In the genomic region with DNA sequence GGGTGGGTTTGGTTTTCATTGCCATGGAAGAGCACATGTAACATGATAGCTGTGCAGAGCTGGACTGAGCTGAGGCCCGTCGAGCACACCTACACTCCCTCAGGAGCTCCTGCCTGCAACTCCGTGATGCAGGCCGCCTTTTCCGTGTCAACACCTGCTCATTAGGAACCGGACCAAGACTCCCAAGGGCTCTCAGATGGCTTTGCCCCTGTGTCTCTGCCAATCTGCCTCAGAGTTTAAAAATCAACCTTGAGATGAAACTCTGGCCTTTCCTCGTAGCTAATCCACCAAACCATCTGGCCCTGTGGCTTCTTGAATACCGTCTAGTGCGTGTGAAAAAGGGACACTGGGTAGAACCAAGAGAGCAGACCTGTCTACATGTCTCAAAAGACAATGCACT, we compare ENCODE assay signal across 15 mouse cellular contexts.
DNase-seq lines count a peak whose midpoint lies in the region; ATAC-seq and TF ChIP-seq lines count a peak whose summit lies in the region.
"Had no signal": no experiment of that assay in that cellular context is flagged by ENCODE, and none has a peak within 500 bp of the region (broad histone marks: within the 10 kb centered on the region; RNA-seq: fewer than 3 reads in every experiment).

No protein-coding gene starts in this region.

- intact Hi-C loops in left cerebral cortex, postnatal 10 days (cut with DNase I) = no loop called here

- peak; percentile 71; the same call in 1 of the 2 replicates for ATAC-seq in embryonic facial prominence, embryonic 14.5 days (ENCODE audit: low read depth)
- ATAC-seq in kidney, embryonic 15.5 days (replicated peaks; ENCODE audit: low FRiP score) = no peak

- TF ChIP-seq POLR2A in kidney, adult 2 months (IDR thresholded peaks at IDR 0.05; ENCODE audit: low read depth, low read length) = no peak

- no peak overlapping the region for H3K27ac ChIP-seq in embryonic facial prominence, embryonic 14.5 days (replicated peaks; ENCODE audit: low read depth, low read length)
- H3K27ac ChIP-seq in embryonic facial prominence, embryonic 10.5 days (replicated peaks) = no peak overlapping the region
- H3K27ac ChIP-seq in kidney, adult 2 months (ENCODE audit: insufficient read depth, low read depth, low read length) = no peak overlapping the region
- H3K27ac ChIP-seq in kidney, embryonic 15.5 days = no peak overlapping the region
- H3K27ac ChIP-seq: liver, embryonic 13.5 days had no signal

- no peak overlapping the region for H3K9ac ChIP-seq in embryonic facial prominence, embryonic 14.5 days (ENCODE audit: low read depth, low read length)
- no peak overlapping the region for H3K9ac ChIP-seq in kidney, embryonic 15.5 days
- H3K9ac ChIP-seq: liver, embryonic 13.5 days had no signal

- no peaks in the 10 kb centered on the region for H3K36me3 ChIP-seq in embryonic facial prominence, embryonic 14.5 days (ENCODE audit: control insufficient read depth, insufficient read depth, low read length)
- H3K36me3 ChIP-seq in embryonic facial prominence, embryonic 10.5 days (replicated peaks) = no peaks in the 10 kb centered on the region
- no peaks in the 10 kb centered on the region for H3K36me3 ChIP-seq in kidney, adult 2 months (ENCODE audit: control insufficient read depth, insufficient read depth, low read length)
- H3K36me3 ChIP-seq in kidney, embryonic 15.5 days = no peaks in the 10 kb centered on the region
- H3K36me3 ChIP-seq: liver, embryonic 13.5 days had no signal

- H3K4me2 ChIP-seq in embryonic facial prominence, embryonic 14.5 days (ENCODE audit: low read depth, low read length) = no peak overlapping the region
- H3K4me2 ChIP-seq in kidney, embryonic 15.5 days = no peak overlapping the region
- H3K4me2 ChIP-seq: liver, embryonic 13.5 days had no signal

- peaks cover 6% of the 10 kb centered on the region; the same call in 1 of the 2 replicates for H3K4me1 ChIP-seq in embryonic facial prominence, embryonic 14.5 days (ENCODE audit: control insufficient read depth, insufficient read depth, low read length)
- H3K4me1 ChIP-seq in embryonic facial prominence, embryonic 10.5 days = peaks cover 5% of the 10 kb centered on the region
- no peaks in the 10 kb centered on the region for H3K4me1 ChIP-seq in kidney, adult 2 months (ENCODE audit: control insufficient read depth, insufficient read depth, low read length)
- H3K4me1 ChIP-seq in kidney, embryonic 15.5 days = peaks cover 10% of the 10 kb centered on the region
- H3K4me1 ChIP-seq: liver, embryonic 13.5 days had no signal

- DNase-seq in embryonic facial prominence, embryonic 14.5 days (ENCODE audit: low spot score) = peak; percentile 49
- no peak for DNase-seq in embryonic facial prominence, embryonic 10.5 days (ENCODE audit: low spot score)
- DNase-seq in kidney, adult 2 months = peak; percentile 71
- DNase-seq in brain, adult 2 months (ENCODE audit: low read depth, low spot score) = peak; percentile 98
- DNase-seq in cerebellum, postnatal 10 days = peak; percentile 91 to 93
- no peak for DNase-seq in adrenal gland, postnatal 4 days (ENCODE audit: low spot score in 2 of 2)
- DNase-seq in left cerebral cortex, postnatal 10 days (ENCODE audit: extremely low spot score in 1 of 2, low spot score in 2 of 2) = no peak
- DNase-seq: embryo, embryonic 11 days; heart, adult 18-20 months; liver, embryonic 13.5 days; lung, postnatal 10 days; right cerebral cortex, postnatal 4 days; thymus, postnatal 14 days had no signal

- H3K4me3 ChIP-seq in embryonic facial prominence, embryonic 14.5 days (ENCODE audit: low read depth, low read length) = no peak overlapping the region
- no peak overlapping the region for H3K4me3 ChIP-seq in embryonic facial prominence, embryonic 10.5 days
- H3K4me3 ChIP-seq in kidney, adult 2 months (ENCODE audit: insufficient read depth, low read depth, low read length) = no peak overlapping the region
- H3K4me3 ChIP-seq in kidney, embryonic 15.5 days (replicated peaks) = no peak overlapping the region
- H3K4me3 ChIP-seq: liver, embryonic 13.5 days had no signal

- WGBS in embryonic facial prominence, embryonic 14.5 days = 44% methylated on average over 9 of the region's 9 CpGs
- WGBS in embryonic facial prominence, embryonic 10.5 days = 77% methylated on average over 9 of the region's 9 CpGs
- 44% methylated on average over 9 of the region's 9 CpGs for WGBS in kidney, adult 2 months
- WGBS in kidney, embryonic 15.5 days = 56% methylated on average over 9 of the region's 9 CpGs

- no peaks in the 10 kb centered on the region for H3K27me3 ChIP-seq in embryonic facial prominence, embryonic 14.5 days (replicated peaks; ENCODE audit: control insufficient read depth, insufficient read depth, low read length)
- no peaks in the 10 kb centered on the region for H3K27me3 ChIP-seq in embryonic facial prominence, embryonic 10.5 days (replicated peaks; ENCODE audit: low read depth, poor library complexity, severe bottlenecking)
- H3K27me3 ChIP-seq in kidney, adult 2 months (replicated peaks; ENCODE audit: control insufficient read depth, insufficient read depth, low read length) = no peaks in the 10 kb centered on the region
- H3K27me3 ChIP-seq in kidney, embryonic 15.5 days = no peaks in the 10 kb centered on the region
- H3K27me3 ChIP-seq: CH12.LX; liver, embryonic 13.5 days had no signal

- H3K9me3 ChIP-seq in embryonic facial prominence, embryonic 14.5 days (ENCODE audit: control insufficient read depth, low read length) = no peaks in the 10 kb centered on the region
- 0 out of 2 replicates have a peak, but pooled peaks cover 2% of the 10 kb centered on the region for H3K9me3 ChIP-seq in embryonic facial prominence, embryonic 10.5 days
- no peaks in the 10 kb centered on the region for H3K9me3 ChIP-seq in kidney, embryonic 15.5 days (replicated peaks)
- H3K9me3 ChIP-seq: liver, embryonic 13.5 days had no signal

- no peak for TF ChIP-seq CTCF in kidney, adult 2 months (conservative IDR thresholded peaks at IDR 0.05; ENCODE audit: insufficient read depth, insufficient read length, low read depth, low read length)

Comparison
In these comparisons a context has a peak if more than half of its experiments do, and no peak if none do; other contexts are left out.
1. DNase-seq: peak in embryonic facial prominence, embryonic 14.5 days (single experiment), kidney, adult 2 months (single experiment), brain, adult 2 months (single experiment) and cerebellum, postnatal 10 days (2 of 2); none in embryonic facial prominence, embryonic 10.5 days (single experiment), adrenal gland, postnatal 4 days (0 of 2) and left cerebral cortex, postnatal 10 days (0 of 2).